Mouse (Mus musculus): Measurements from ENCODE around the gene Lyg1. TPM values are rescaled to one million over a fixed set of nuclear protein-coding genes. Genes with fewer than 3 reads are reported as not detected.
A peak's percentile ranks its signal among the peaks of the same experiment; 100 is the strongest.

Lyg1 gene
- total RNA-seq (2014; rRNA removed; ENCODE audit: low replicate concordance) = not detected in 2 replicates
- polyA plus RNA-seq (2015; fragmentation: Nextera tagmentation; extraction: Ambion mirVana) = not detected in 2 replicates

- Histone ChIP-seq H3K36me3 (replicated peaks; ENCODE audit: control insufficient read depth, insufficient read depth, low read length) (no peaks in the 10 kb centered on the region), H3K9me3 (replicated peaks; ENCODE audit: control insufficient read depth, low read length) (no peaks in the 10 kb centered on the region), H3K4me3 (ENCODE audit: low read depth, low read length) (no peak within 1 kb of the TSS), H3K27me3 (ENCODE audit: control insufficient read depth, insufficient read depth, low read length) (no peaks in the 10 kb centered on the region), H3K4me2 (ENCODE audit: low read depth, low read length) (no peak within 1 kb of the TSS), H3K27ac (ENCODE audit: low read depth) (no peak within 1 kb of the TSS), H3K4me1 (ENCODE audit: control insufficient read depth, insufficient read depth) (no peaks in the 10 kb centered on the region), H3K9ac (replicated peaks; ENCODE audit: low read depth, low read length) (no peak within 1 kb of the TSS)
- no peak for DNase-seq (ENCODE audit: low spot score)
- no peak for ATAC-seq (ENCODE audit: insufficient read depth, low read depth)
- TF ChIP-seq EP300 (IDR thresholded peaks at IDR 0.05; ENCODE audit: low read depth) (no peak), CTCF (IDR thresholded peaks at IDR 0.05; ENCODE audit: low read depth) (no peak)
- WGBS = 77% methylated on average over 5 of the region's 5 CpGs
Observed at GRCm38 (mm10) chr1:37957659-37958058, at the start of gene Lyg1. Gene Lyg1 (minus strand): TSS chr1:37957759.

- Histone ChIP-seq H3K27me3 (ENCODE audit: control insufficient read depth, insufficient read depth, low read length) (no peaks in the 10 kb centered on the region), H3K9ac (replicated peaks; ENCODE audit: low read depth, low read length) (no peak overlapping the region), H3K4me1 (ENCODE audit: control insufficient read depth, insufficient read depth) (no peaks in the 10 kb centered on the region), H3K36me3 (replicated peaks; ENCODE audit: control insufficient read depth, insufficient read depth, low read length) (no peaks in the 10 kb centered on the region), H3K4me2 (ENCODE audit: low read depth, low read length) (no peak overlapping the region), H3K4me3 (ENCODE audit: low read depth, low read length) (no peak overlapping the region), H3K27ac (ENCODE audit: low read depth) (no peak overlapping the region), H3K9me3 (replicated peaks; ENCODE audit: control insufficient read depth, low read length) (no peaks in the 10 kb centered on the region)
- DNase-seq (ENCODE audit: low spot score) (no peak), ATAC-seq (ENCODE audit: insufficient read depth, low read depth) (no peak)
- TF ChIP-seq CTCF (IDR thresholded peaks at IDR 0.05; ENCODE audit: low read depth) (no peak), EP300 (IDR thresholded peaks at IDR 0.05; ENCODE audit: low read depth) (no peak)
- 55% methylated on average over 3 of the region's 3 CpGs for WGBS
Observed at GRCm38 (mm10) chr1:38006741-38007140, 49.2 kb upstream of the Lyg1 start.

DNA sequence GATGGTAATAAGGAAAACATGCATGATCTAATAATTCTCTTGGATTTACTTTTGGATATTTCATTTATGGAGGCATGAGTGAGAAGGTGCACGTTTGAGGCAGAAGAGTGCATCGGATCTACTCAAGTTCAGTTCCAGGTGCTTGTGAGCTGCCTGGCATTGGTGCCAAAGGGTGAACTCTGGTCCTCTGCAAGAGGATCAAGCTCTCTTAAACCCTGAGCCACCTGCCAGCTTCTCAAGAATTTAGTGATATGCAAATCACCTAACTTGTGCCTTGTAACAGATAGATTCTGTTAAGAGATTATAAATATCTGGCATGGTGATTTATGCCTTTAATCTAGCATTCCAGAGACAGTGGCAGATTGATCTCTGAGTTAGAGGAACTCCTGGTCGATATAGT, 45.5 kb upstream of the Lyg1 start:
- DNase-seq (ENCODE audit: low spot score) = no peak
- no peak for TF ChIP-seq EP300 (IDR thresholded peaks at IDR 0.05; ENCODE audit: low read depth)
- TF ChIP-seq CTCF (IDR thresholded peaks at IDR 0.05; ENCODE audit: low read depth) = no peak
- no peak for ATAC-seq (ENCODE audit: insufficient read depth, low read depth)
- no peaks in the 10 kb centered on the region for H3K27me3 ChIP-seq (ENCODE audit: control insufficient read depth, insufficient read depth, low read length)
- no peaks in the 10 kb centered on the region for H3K9me3 ChIP-seq (replicated peaks; ENCODE audit: control insufficient read depth, low read length)
- H3K36me3 ChIP-seq (replicated peaks; ENCODE audit: control insufficient read depth, insufficient read depth, low read length) = no peaks in the 10 kb centered on the region
- no peak overlapping the region for H3K27ac ChIP-seq (ENCODE audit: low read depth)
- no peaks in the 10 kb centered on the region; the same call in 1 of the 2 replicates for H3K4me1 ChIP-seq (ENCODE audit: control insufficient read depth, insufficient read depth)
- no peak overlapping the region for H3K4me3 ChIP-seq (ENCODE audit: low read depth, low read length)
- H3K9ac ChIP-seq (replicated peaks; ENCODE audit: low read depth, low read length) = no peak overlapping the region
- no peak overlapping the region for H3K4me2 ChIP-seq (ENCODE audit: low read depth, low read length)
- WGBS = 76% methylated on average over 3 of the region's 3 CpGs

DNA sequence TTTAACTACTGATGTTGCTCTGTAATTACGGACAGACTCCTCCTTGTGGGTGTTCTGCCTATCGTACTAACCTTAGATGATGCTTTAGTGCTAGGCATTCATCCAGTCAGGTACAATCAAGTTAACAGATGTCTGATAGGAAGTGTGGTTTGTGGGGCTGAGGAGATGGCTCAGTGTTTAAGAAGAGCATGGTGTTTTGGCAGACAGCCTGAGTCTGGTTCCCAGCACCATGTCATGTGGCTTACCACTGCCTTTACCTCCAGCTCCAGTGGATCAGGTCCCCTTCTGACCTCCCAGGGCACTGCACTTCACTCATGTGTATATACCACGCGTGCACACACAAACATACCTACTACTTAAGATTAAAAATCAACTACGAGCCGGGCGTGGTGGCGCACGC, 44.4 kb upstream of the Lyg1 start:
- no peak overlapping the region for H3K4me2 ChIP-seq (ENCODE audit: low read depth, low read length)
- no peaks in the 10 kb centered on the region for H3K27me3 ChIP-seq (ENCODE audit: control insufficient read depth, insufficient read depth, low read length)
- no peaks in the 10 kb centered on the region; the same call in 1 of the 2 replicates for H3K4me1 ChIP-seq (ENCODE audit: control insufficient read depth, insufficient read depth)
- 95% methylated on average over 9 of the region's 9 CpGs for WGBS
- H3K36me3 ChIP-seq (replicated peaks; ENCODE audit: control insufficient read depth, insufficient read depth, low read length) = no peaks in the 10 kb centered on the region
- no peak overlapping the region for H3K27ac ChIP-seq (ENCODE audit: low read depth)
- DNase-seq (ENCODE audit: low spot score) (no peak), ATAC-seq (ENCODE audit: insufficient read depth, low read depth) (no peak)
- TF ChIP-seq EP300 (IDR thresholded peaks at IDR 0.05; ENCODE audit: low read depth) = no peak
- H3K4me3 ChIP-seq (ENCODE audit: low read depth, low read length) = no peak overlapping the region
- no peak overlapping the region for H3K9ac ChIP-seq (replicated peaks; ENCODE audit: low read depth, low read length)
- no peaks in the 10 kb centered on the region for H3K9me3 ChIP-seq (replicated peaks; ENCODE audit: control insufficient read depth, low read length)

DNA sequence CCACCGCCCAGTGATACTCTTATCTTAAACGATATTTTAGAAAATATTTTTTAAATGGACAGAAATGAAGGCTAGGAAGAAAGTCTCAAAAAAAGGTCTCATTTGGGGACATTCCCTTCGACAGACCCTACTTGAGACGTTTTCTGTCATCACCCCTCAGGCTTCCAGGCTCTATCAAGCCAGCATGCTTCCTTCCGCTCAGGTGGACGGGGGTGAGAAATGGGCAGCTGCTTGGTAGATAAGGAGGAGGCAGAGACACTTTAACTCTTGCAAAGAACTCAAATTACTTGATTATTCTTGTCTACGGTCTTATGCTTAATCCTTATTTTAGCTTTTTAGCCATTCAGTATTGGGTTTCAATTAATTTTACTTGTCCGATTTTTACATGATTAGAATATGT, 43.3 kb upstream of the Lyg1 start:
- ATAC-seq (ENCODE audit: insufficient read depth, low read depth) = no peak
- 71% methylated on average over 8 of the region's 8 CpGs for WGBS
- Histone ChIP-seq H3K36me3 (replicated peaks; ENCODE audit: control insufficient read depth, insufficient read depth, low read length) (no peaks in the 10 kb centered on the region), H3K27me3 (ENCODE audit: control insufficient read depth, insufficient read depth, low read length) (no peaks in the 10 kb centered on the region), H3K9me3 (replicated peaks; ENCODE audit: control insufficient read depth, low read length) (no peaks in the 10 kb centered on the region), H3K27ac (ENCODE audit: low read depth) (no peak overlapping the region), H3K4me2 (ENCODE audit: low read depth, low read length) (no peak overlapping the region), H3K9ac (replicated peaks; ENCODE audit: low read depth, low read length) (no peak overlapping the region), H3K4me3 (ENCODE audit: low read depth, low read length) (no peak overlapping the region), H3K4me1 (ENCODE audit: control insufficient read depth, insufficient read depth) (peaks cover 6% of the 10 kb centered on the region)
- no peak for DNase-seq (ENCODE audit: low spot score)
- TF ChIP-seq CTCF (IDR thresholded peaks at IDR 0.05; ENCODE audit: low read depth) (no peak), EP300 (IDR thresholded peaks at IDR 0.05; ENCODE audit: low read depth) (no peak)

DNA sequence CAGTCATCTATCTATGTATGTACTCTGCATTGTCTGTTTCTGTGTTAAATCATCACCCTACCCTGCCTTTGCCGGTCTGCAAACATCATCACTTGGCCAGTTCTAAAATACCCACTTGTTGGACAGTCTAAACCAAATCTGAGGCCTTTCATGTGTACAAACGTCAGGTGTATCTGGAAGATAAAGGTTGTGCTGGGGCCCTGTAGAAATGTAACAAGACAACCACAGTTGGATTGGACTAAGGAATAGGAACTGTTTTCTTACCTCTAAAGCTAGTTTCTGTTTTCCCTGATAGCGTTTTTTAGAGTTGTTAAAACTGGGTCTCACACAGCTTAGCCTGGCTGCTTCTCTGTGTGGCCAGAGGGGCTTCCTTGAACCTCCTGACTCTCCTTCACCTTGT, 42.0 kb upstream of the Lyg1 start:
- H3K36me3 ChIP-seq (replicated peaks; ENCODE audit: control insufficient read depth, insufficient read depth, low read length) = peaks cover 10% of the 10 kb centered on the region
- 58% methylated on average over 3 of the region's 3 CpGs for WGBS
- H3K27ac ChIP-seq (ENCODE audit: low read depth) = no peak overlapping the region
- DNase-seq (ENCODE audit: low spot score) (no peak), ATAC-seq (ENCODE audit: insufficient read depth, low read depth) (no peak)
- H3K4me1 ChIP-seq (ENCODE audit: control insufficient read depth, insufficient read depth) = peaks cover 7% of the 10 kb centered on the region
- H3K4me2 ChIP-seq (ENCODE audit: low read depth, low read length) = peak overlapping the region; percentile 80; the same call in 1 of the 2 replicates
- peak overlapping the region; percentile 87; the same call in 1 of the 2 replicates for H3K4me3 ChIP-seq (ENCODE audit: low read depth, low read length)
- H3K9ac ChIP-seq (replicated peaks; ENCODE audit: low read depth, low read length) = no peak overlapping the region
- H3K9me3 ChIP-seq (replicated peaks; ENCODE audit: control insufficient read depth, low read length) = no peaks in the 10 kb centered on the region
- TF ChIP-seq EP300 (IDR thresholded peaks at IDR 0.05; ENCODE audit: low read depth) (no peak), CTCF (IDR thresholded peaks at IDR 0.05; ENCODE audit: low read depth) (no peak)
- H3K27me3 ChIP-seq (ENCODE audit: control insufficient read depth, insufficient read depth, low read length) = no peaks in the 10 kb centered on the region

Data from heart, postnatal 0 days (tissue).